Mouse (Mus musculus) inflammation-experienced regulatory T-cells, adult 6 months (primary cell): ENCODE measurements around the gene Ccl17. TPM values are rescaled to one million over a fixed set of nuclear protein-coding genes. Genes with fewer than 3 reads are reported as not detected.

Experiments used
- ATAC-seq: one replicate; pipeline ENCODE4 v1.8.0; 2017
- polyA plus RNA-seq, 3 experiments: library from polyadenylated mRNA; unstranded; fragments of 100-300 nt; shearing (Covaris generic); gene quantifications; one replicate each; pipeline ENCODE4 v1.2.1; 2017

Ccl17 gene
- not detected for polyA plus RNA-seq

DNA sequence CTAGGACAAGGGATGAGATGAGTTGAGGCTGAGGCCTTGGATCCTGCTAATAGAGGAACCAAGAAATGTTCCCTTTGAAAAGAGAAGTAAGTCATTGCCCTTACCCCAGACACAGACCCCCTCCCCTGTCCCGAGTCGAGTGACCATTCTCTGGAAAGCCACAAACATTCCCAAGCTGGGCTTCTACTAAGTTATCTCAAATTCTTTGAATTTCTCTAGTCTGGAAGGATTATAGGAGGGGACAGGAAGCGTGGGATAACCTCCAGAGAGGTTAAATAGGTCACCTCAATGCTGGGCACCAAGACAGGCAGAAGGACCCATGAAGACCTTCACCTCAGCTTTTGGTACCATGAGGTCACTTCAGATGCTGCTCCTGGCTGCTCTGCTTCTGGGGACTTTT, at the start of gene Ccl17:
Gene Ccl17 (plus strand): TSS at position 301 of the 400 bp plus-strand sequence.
- no peak for ATAC-seq

DNA sequence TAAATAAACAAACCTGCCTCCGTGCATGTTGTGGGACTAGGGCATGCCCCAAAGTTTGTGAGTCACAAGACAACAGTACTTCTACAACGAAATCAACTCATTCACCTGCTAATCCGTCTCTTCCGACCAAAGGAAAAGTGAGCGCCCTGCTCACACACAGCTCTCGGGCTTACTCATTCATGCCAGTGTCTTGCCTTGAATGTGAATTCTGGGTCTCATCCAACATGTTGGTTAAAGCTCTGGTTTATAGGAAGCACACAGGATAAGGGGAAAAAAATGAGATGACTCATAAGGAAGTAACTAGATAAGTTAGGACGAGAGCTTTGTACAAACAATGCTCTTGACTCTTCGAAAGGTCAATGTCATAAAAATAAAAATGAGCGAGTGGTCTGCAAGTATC, 43.2 kb upstream of the Ccl17 start:
- ATAC-seq, result no peak

GRCm38 (mm10) chr8:94770945-94771344, 39.3 kb upstream of the Ccl17 start:
- ATAC-seq, result no peak

DNA sequence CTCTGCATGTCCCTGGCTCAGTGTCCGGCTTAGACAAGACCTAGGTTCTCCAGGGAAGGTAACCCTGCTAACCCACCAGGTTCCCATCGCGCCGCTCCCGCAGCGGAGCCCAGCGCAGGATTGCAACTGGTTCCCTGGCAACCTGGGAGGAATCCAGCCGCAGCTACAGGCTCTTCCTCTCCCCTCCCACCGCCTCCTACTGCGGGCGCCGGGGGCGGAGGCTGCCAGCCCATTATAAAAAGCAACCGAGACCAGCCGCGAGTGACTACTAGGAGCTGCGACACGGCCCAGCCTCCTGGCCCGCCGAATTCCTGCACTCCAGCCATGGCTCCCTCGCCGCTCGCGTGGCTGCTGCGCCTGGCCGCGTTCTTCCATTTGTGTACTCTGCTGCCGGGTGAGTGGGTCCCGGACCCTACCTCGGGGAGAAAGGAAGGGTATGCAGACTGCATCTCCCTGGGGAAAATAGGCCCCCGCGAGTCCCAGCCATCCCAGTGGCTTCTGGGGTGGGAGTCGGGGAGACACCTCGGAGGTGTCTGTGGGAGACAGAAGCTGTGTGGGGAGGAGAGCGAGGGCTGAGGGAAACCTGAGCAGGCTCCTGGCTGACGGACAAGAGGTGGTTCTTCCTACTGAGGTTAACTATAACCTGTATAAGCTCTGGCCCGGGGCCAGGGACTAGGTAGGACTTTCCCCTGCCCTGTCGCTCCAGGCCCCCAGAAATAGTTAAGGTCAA, 38.1 kb upstream of the Ccl17 start, which contains the start of gene Cx3cl1:
Gene Cx3cl1 (plus strand): TSS at position 69 of the 730 bp plus-strand sequence.
- no peak for ATAC-seq

DNA sequence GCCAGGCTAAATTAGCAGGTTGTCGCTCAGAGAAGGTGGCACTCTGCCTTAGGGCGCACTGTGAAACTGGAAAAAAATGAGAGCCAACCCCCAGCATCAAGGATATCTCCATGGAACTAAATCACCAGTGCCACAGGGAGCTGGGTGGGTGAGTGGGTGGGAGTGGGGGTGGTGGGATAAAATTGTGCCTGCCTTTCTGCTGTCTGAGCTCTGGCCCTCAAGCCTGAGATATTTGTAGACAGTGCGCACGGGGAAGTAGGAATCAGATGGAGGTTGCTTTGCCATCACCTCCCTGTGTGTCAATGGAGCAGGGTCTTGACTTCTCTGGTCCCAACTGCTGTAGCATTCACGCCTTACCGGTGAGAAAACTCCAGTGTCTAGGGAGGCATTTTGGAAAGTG, 37.2 kb upstream of the Ccl17 start:
- ATAC-seq, result no peak

- no peak for ATAC-seq
These were observed 36.5 kb upstream of the Ccl17 start for GRCm38 (mm10) chr8:94773700-94774171.

DNA sequence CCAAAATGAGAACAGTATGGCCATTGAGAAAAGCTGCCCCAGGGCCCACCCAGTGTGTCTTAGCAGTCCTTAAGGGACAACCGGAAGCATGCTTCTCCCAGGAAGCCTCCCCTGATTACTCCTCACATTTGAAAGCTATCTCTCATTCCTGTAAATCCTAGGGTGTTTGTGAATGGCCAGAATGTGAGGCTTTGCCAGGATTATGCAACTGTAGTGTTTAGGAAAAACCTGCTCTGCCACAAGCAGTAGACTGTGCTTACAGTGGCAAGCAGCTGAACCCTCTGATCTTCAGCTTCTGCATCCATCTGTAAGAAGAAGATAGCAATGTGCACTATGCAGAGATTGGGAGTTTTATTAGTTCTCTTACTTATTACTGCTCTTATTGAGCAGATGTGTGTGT, 35.7 kb upstream of the Ccl17 start:
- ATAC-seq, result no peak

GRCm38 (mm10) chr8:94776346-94776745, 33.9 kb upstream of the Ccl17 start:
- no peak for ATAC-seq

GRCm38 (mm10) chr8:94778036-94778435, 32.2 kb upstream of the Ccl17 start:
- no peak for ATAC-seq

DNA sequence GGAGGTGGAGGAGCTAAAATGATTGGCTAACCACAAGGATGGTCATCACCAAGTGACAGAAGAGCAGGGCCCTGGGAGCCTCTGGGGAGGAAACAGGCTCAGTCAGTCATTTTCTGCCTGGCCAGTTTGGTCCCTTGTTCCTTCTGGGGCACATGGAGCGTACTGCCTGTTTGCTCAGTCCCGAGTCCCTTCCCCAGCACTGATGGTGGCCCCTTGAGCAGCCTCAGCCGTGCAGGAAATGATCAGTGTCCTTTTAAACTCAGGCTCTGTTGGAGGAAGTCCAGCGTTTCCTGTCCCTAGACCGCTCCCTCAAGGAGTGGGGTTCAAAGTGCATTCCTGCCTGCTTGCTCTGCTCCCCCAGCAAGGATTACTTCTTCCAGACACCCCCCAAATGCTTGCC, 31.8 kb upstream of the Ccl17 start:
- no peak for ATAC-seq

DNA sequence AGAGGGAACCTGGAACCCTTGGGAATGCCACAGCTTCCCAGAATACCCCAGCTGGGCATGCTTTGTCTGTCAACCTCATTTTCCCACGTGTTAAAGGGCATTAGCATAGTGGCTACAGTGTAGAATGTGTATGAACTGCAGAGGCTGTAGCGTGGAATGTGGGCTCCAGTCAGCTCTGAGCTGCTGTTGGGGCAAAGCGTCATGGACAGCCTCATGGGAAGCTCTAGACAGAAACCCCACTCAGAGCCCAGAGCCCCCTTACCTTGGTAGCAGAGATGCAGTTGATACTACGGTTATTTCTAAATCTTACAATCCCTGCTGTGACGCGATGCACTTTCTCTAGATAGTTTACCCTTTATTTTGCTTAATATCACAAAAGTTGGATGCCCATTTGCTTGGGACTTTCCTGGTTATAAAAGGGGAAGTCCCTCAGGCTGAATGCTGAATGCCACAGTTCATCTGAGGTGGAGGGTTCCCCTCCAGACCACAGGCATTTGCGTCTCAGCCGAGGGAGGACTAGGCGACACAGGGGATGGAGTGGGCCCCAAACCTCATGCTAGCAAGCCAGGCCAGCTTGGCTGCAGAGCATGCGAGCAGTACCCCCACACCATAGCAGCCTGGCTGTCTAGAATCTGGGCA, 31.2 kb upstream of the Ccl17 start:
- ATAC-seq, result peak; percentile 75

DNA sequence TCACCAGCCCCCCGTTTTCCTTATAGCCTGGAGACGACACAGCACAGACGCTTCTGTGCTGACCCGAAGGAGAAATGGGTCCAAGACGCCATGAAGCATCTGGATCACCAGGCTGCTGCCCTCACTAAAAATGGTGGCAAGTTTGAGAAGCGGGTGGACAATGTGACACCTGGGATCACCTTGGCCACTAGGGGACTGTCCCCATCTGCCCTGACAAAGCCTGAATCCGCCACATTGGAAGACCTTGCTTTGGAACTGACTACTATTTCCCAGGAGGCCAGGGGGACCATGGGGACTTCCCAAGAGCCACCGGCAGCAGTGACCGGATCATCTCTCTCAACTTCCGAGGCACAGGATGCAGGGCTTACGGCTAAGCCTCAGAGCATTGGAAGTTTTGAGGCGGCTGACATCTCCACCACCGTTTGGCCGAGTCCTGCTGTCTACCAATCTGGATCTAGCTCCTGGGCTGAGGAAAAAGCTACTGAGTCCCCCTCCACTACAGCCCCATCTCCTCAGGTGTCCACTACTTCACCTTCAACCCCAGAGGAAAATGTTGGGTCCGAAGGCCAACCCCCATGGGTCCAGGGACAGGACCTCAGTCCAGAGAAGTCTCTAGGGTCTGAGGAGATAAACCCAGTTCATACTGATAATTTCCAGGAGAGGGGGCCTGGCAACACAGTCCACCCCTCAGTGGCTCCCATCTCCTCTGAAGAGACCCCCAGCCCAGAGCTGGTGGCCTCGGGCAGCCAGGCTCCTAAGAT, 30.5 kb upstream of the Ccl17 start:
- ATAC-seq, result no peak

- no peak for ATAC-seq
These were observed 29.6 kb upstream of the Ccl17 start for GRCm38 (mm10) chr8:94780491-94781154.

DNA sequence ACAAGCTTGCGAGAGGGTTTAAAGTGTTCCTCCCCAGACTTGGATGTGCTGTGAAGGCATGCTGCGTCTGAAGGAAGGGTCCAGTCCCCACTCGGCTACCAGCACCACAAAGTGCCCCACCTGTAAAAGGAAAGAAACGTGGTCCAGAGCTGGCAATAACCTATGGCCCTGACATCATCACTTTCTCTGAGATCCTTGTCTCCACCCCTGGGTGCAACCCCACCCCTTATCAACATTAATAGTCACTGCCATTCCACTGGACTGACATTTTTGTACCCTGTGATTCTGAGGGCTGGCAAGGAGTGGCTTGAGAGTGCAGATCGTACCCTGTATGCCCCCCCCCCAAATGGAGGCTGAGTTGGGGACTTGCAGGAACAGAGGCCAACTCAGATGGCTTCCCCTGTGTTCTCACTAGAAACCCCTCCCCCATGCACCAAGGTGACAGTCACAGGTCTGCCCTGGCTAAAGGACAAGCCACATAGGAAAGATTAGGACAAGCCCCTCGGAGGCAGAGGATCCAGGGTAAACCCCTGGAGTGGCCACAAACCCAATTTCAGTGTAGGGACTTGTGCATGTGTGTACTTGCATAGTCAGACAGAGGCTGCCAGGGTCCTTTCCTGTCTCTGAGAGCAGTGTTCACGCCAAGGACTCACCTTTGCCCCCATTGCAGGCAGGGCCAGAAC, 29.0 kb upstream of the Ccl17 start:
- ATAC-seq, result no peak

GRCm38 (mm10) chr8:94781838-94782235, 28.4 kb upstream of the Ccl17 start:
- no peak for ATAC-seq

- ATAC-seq, result no peak
These were observed 26.4 kb upstream of the Ccl17 start for GRCm38 (mm10) chr8:94783890-94784289.

DNA sequence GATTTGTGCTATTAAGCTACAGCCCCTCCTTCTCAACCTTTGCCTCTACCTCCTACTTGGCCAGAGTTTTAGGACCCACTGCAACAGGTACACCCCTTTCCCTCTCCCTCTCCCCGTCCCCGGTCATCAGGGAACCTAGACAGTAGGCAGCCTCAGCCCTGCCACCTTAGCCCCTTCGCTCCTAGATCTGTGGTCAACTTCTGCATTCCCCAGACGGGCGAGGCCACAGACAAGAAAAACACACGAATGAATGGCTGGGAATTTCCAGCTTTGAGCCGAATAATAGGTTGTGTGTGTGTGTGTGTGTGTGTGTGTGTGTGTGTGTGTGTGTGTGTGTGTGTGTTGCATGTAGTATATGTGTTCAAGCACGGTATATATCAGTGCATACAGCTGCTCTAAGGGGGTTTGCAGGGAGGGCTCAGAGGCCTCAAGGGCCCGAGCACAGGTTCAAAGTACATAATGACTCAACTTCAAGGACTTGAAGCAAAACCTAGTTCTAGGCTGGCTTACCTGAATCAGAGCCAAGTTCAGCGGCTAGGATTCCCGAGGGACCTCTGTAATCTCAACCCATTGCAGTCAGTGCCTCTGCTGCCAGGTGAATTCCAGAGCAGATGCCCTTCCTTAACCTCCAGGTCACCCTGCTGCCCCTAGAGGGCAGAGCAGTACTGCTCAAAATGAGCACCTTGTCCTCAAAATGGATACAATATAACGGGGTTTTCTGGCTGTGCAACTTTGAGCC, 24.8 kb upstream of the Ccl17 start:
- ATAC-seq, result peak; percentile 64

DNA sequence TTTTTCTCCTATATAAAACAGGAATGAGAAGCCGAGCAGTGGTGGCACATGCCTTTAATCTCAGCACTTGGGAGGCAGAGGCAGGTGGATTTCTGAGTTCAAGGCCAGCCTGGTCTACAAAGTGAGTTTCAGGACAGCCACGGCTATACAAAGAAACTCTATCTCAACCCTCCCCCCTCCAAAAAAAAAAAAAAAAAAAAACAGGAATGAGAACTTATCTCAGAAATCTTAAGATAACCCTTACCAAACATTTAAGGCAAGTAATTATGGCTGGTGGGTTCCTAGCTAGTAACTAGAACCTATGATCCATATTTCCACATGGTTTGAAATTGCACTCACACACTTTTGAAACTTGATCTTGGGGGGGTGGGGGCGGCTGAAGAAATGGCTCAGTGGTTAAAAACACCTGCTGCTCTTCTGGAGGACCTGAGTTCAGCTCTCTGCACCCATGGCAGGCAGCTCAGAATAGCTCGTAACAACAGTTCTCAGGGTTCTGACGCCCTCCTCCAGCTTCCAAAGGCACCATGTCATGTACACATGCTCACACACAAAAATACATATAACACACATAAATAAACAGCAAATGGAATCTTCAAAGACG, 24.2 kb upstream of the Ccl17 start:
- no peak for ATAC-seq

GRCm38 (mm10) chr8:94787524-94788501, 22.4 kb upstream of the Ccl17 start:
- ATAC-seq, result no peak
